Mouse (Mus musculus): ENCODE results near the gene Eif4e1b.
A peak's percentile ranks its signal among the peaks of the same experiment; 100 is the strongest.

Gene Eif4e1b

GRCm38 (mm10) chr13:54783698-54784097 is at the start of gene Eif4e1b:
TSS of gene Eif4e1b (plus strand) at chr13:54783998.
- DNase-seq (ENCODE audit: low read depth, low spot score) = no peak
- Histone ChIP-seq H3K27me3 (ENCODE audit: control insufficient read depth, insufficient read depth, low read length, poor library complexity, severe bottlenecking) (no peaks in the 10 kb centered on the region), H3K36me3 (ENCODE audit: control insufficient read depth, insufficient read depth, low read length, poor library complexity, severe bottlenecking) (no peaks in the 10 kb centered on the region)

DNA sequence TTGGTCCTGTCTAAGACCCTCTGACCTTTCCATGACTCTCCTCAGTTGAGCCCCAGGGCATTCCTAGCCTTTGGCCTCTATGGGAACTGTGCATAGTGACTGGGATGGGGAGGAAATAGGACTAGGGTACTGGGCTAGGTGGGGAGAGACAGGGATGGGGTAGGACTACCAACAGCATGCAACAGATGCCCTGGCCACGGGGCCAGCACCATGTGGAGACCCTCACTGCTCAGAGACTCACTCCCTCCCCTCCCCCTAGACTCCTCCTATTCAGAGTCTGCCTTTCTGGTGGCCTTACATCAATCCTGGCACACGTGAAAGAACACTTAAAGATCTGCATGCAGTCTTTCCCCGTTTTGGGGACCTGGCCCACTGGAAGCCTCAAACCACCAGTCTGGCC is 46.9 kb upstream of the Eif4e1b start:
- no peak for DNase-seq (ENCODE audit: low read depth, low spot score)
- H3K27me3 ChIP-seq (ENCODE audit: control insufficient read depth, insufficient read depth, low read length, poor library complexity, severe bottlenecking) = no peaks in the 10 kb centered on the region
- H3K36me3 ChIP-seq (ENCODE audit: control insufficient read depth, insufficient read depth, low read length, poor library complexity, severe bottlenecking) = no peaks in the 10 kb centered on the region

DNA sequence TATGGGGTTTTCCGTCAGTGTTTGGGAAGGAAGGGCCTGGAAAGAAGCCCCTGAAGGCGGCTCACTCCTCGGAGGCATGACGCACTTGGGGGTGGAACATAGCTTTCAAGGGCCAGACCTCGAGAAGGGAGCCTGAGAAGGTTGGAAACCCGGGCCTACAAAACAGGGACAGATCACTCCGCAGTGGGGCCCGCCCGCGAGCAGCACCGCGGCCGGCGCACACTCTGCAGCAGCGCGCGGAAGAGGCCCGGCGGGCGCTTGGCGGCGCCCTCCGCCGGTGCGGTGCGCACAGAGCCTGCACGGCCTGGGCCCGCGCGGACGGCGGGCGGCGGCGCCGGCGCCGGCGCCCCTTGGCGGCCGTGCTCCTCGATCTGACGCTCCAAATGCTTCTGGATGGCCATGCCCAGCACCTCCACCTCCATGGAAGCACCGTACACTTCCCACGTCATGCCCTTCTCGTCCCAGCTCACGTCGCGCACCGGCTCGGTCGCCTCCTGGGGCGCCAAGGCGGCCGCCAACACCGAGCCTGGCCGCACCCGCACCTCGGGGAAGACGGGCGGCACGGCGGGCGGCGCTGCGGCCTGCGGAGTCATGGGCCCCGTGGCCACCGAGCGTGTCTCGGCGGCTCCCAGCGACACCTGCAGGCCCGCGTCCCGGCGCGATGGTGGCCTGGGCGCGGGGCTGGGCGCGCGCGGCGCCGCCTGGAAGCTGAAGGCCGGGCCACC is 46.1 kb upstream of the Eif4e1b start:
- H3K36me3 ChIP-seq (ENCODE audit: control insufficient read depth, insufficient read depth, low read length, poor library complexity, severe bottlenecking) = no peaks in the 10 kb centered on the region
- DNase-seq (ENCODE audit: low read depth, low spot score) = no peak

DNA sequence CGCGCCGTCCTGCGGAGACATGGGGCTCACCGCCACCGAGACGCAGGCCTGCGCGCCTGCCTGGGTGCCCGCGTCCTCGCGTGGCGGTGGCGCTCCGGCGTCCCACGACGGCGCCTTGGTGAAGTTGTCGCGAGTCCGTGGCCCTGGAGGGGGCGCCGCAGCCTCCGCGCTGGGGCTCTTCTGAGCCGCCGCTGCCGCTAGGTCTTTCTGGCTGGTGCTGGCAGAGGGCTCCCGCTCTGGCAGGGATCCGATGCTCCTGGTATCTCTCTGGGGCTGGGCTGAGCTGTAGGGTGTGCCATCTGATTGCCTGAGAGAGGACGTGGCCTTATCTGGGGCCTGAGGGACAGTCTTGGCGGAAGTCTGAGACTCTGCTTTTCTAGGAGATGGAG is 45.6 kb upstream of the Eif4e1b start:
- no peak for DNase-seq (ENCODE audit: low read depth, low spot score)
- Histone ChIP-seq H3K36me3 (ENCODE audit: control insufficient read depth, insufficient read depth, low read length, poor library complexity, severe bottlenecking) (no peaks in the 10 kb centered on the region), H3K27me3 (ENCODE audit: control insufficient read depth, insufficient read depth, low read length, poor library complexity, severe bottlenecking) (no peaks in the 10 kb centered on the region)

More for the DNA sequence above, 46.1 kb upstream of the Eif4e1b start:
- H3K27me3 ChIP-seq (ENCODE audit: control insufficient read depth, insufficient read depth, low read length, poor library complexity, severe bottlenecking) = no peaks in the 10 kb centered on the region

DNA sequence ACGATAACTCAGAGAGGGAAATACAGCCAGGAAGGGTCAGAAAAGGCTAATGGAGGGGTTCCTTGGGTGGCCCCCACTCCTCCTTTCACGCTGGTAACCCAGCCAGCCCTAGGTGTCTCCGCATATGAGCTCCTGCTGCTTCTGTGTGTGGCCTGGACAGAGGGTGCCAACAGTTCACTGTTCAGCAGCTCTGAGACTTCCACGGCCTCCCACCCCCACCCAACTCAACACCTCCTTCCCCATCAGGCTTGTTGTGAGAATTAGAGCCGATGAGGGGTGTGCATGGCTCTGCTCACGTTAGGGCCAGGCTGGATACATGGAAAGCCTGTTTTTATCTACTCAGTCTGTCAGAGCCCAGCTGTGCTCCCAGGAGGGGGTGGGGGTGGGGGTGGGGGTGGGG is 37.7 kb upstream of the Eif4e1b start:
- DNase-seq (ENCODE audit: low read depth, low spot score) = no peak
- no peaks in the 10 kb centered on the region; the same call in 1 of the 2 replicates for H3K27me3 ChIP-seq (ENCODE audit: control insufficient read depth, insufficient read depth, low read length, poor library complexity, severe bottlenecking)
- no peaks in the 10 kb centered on the region for H3K36me3 ChIP-seq (ENCODE audit: control insufficient read depth, insufficient read depth, low read length, poor library complexity, severe bottlenecking)

DNA sequence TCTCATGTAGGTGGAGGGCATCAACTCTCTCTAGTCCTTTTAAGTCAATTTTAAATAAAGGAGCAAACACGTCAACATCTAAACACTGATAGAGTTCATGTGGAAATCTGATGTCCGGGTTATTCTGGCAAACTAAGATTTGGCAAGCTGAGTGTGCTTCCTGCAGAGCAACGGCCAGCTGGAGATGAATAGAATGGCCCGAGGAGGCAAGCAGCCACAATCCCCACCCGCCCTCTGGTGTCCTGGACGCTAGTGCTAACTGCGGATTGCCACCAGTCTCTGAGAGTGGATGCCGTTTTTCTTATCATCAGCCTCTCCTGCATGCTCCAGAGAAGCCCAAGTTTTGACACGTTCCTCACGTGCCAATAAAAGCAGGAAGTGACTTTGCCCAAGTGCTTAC is 36.9 kb upstream of the Eif4e1b start:
- Histone ChIP-seq H3K27me3 (ENCODE audit: control insufficient read depth, insufficient read depth, low read length, poor library complexity, severe bottlenecking) (no peaks in the 10 kb centered on the region; the same call in 1 of the 2 replicates), H3K36me3 (ENCODE audit: control insufficient read depth, insufficient read depth, low read length, poor library complexity, severe bottlenecking) (no peaks in the 10 kb centered on the region)
- DNase-seq (ENCODE audit: low read depth, low spot score) = no peak

- no peak for DNase-seq (ENCODE audit: low read depth, low spot score)
- Histone ChIP-seq H3K36me3 (ENCODE audit: control insufficient read depth, insufficient read depth, low read length, poor library complexity, severe bottlenecking) (no peaks in the 10 kb centered on the region), H3K27me3 (ENCODE audit: control insufficient read depth, insufficient read depth, low read length, poor library complexity, severe bottlenecking) (no peaks in the 10 kb centered on the region; the same call in 1 of the 2 replicates)
Measured at GRCm38 (mm10) chr13:54748190-54748589, 35.6 kb upstream of the Eif4e1b start.

DNA sequence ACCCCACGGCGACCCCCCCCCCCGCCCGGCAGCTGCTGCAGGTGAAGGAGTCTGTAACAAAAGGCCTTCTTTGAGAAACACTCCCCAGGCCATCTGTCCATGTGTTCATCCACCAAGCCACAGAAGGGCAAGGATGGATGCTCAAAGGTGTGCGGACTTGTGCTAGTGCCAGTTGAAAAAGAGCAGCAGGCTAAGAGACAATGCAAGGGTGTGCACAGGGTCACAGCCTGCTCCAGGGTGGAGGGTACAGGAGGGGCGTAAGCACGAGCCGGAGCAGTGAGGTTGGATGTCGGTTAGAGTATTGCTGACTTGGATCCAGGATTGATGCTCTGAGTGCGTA is 35.1 kb upstream of the Eif4e1b start:
- no peak for DNase-seq (ENCODE audit: low read depth, low spot score)
- H3K36me3 ChIP-seq (ENCODE audit: control insufficient read depth, insufficient read depth, low read length, poor library complexity, severe bottlenecking) = no peaks in the 10 kb centered on the region
- no peaks in the 10 kb centered on the region; the same call in 1 of the 2 replicates for H3K27me3 ChIP-seq (ENCODE audit: control insufficient read depth, insufficient read depth, low read length, poor library complexity, severe bottlenecking)

GRCm38 (mm10) chr13:54749061-54749863 is 34.5 kb upstream of the Eif4e1b start:
- no peaks in the 10 kb centered on the region for H3K36me3 ChIP-seq (ENCODE audit: control insufficient read depth, insufficient read depth, low read length, poor library complexity, severe bottlenecking)
- no peaks in the 10 kb centered on the region; the same call in 1 of the 2 replicates for H3K27me3 ChIP-seq (ENCODE audit: control insufficient read depth, insufficient read depth, low read length, poor library complexity, severe bottlenecking)
- peak; percentile 11 for DNase-seq (ENCODE audit: low read depth, low spot score)

- Histone ChIP-seq H3K27me3 (ENCODE audit: control insufficient read depth, insufficient read depth, low read length, poor library complexity, severe bottlenecking) (no peaks in the 10 kb centered on the region; the same call in 1 of the 2 replicates), H3K36me3 (ENCODE audit: control insufficient read depth, insufficient read depth, low read length, poor library complexity, severe bottlenecking) (no peaks in the 10 kb centered on the region)
- no peak for DNase-seq (ENCODE audit: low read depth, low spot score)
Measured at GRCm38 (mm10) chr13:54749864-54750411, 33.9 kb upstream of the Eif4e1b start, which contains the start of gene Gprin1. TSS of gene Gprin1 (minus strand) at chr13:54749874.

GRCm38 (mm10) chr13:54750699-54751098 is 33.1 kb upstream of the Eif4e1b start:
- DNase-seq (ENCODE audit: low read depth, low spot score) = peak; percentile 34
- Histone ChIP-seq H3K36me3 (ENCODE audit: control insufficient read depth, insufficient read depth, low read length, poor library complexity, severe bottlenecking) (no peaks in the 10 kb centered on the region), H3K27me3 (ENCODE audit: control insufficient read depth, insufficient read depth, low read length, poor library complexity, severe bottlenecking) (no peaks in the 10 kb centered on the region; the same call in 1 of the 2 replicates)

DNA sequence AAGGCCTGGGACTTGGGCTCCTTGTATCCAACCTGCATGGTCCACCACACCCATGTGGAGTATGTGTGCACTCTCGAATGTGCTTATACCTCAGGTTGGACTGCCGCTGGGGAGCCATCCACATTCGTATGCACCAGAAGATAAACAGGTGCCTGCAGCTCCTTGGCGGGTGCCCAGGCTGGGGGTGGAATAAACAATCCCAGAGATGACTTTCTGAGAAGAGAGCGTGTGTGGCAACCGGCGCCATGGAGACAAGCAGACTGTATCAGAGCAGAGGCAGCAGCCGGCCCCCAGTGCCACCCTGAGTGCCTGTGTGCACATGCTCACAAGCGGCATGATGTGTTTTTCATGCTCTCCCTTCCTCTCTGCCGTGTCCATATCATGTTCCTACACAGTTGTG is 31.1 kb upstream of the Eif4e1b start:
- DNase-seq (ENCODE audit: low read depth, low spot score) = no peak
- no peaks in the 10 kb centered on the region; the same call in 1 of the 2 replicates for H3K27me3 ChIP-seq (ENCODE audit: control insufficient read depth, insufficient read depth, low read length, poor library complexity, severe bottlenecking)
- H3K36me3 ChIP-seq (ENCODE audit: control insufficient read depth, insufficient read depth, low read length, poor library complexity, severe bottlenecking) = no peaks in the 10 kb centered on the region

- Histone ChIP-seq H3K27me3 (ENCODE audit: control insufficient read depth, insufficient read depth, low read length, poor library complexity, severe bottlenecking) (no peaks in the 10 kb centered on the region), H3K36me3 (ENCODE audit: control insufficient read depth, insufficient read depth, low read length, poor library complexity, severe bottlenecking) (no peaks in the 10 kb centered on the region)
- no peak for DNase-seq (ENCODE audit: low read depth, low spot score)
Measured at GRCm38 (mm10) chr13:54753733-54754132, 30.1 kb upstream of the Eif4e1b start.

DNA sequence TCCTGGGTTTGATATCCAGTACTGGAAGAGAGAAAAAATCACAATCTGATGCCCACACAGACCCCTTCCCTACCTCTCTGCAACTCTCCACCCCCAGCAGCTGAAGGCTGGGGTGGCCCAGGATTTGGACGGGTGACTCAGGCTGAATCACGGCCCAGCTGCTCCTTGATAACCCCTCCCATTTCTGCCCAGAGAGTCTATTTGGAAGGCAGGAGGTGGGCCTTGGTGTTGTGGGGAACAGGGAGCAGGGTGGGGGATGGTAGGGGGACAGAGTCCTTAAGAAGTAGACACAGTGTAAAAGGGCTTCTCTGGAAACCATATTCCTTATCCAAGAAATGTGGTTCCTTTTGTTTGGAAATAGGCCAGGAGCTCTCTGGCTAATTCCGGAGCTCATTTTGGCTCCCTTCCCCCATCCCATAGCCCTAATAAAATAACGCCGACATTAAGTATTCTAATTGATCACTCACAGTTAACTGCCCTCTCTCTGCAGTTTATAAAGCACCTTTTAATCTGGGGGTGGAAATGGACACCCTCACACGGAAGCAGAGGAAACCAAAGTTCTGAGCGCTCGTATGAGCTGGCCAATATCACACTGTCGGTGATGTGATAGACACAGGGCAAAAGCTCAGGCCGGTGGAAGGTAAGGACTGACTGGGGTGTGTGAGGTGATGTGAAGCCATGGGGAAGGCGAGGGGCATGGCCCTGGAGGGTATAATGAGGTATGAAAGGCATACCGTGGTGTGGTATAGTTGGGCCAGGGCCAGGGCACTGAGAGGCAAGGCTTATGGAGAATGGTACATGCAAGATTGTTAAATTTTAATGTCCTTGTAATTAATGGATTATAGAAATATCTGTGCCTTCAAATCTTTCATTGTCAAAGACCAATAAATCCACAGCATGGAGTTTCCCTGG is 29.4 kb upstream of the Eif4e1b start:
- Histone ChIP-seq H3K36me3 (ENCODE audit: control insufficient read depth, insufficient read depth, low read length, poor library complexity, severe bottlenecking) (no peaks in the 10 kb centered on the region), H3K27me3 (ENCODE audit: control insufficient read depth, insufficient read depth, low read length, poor library complexity, severe bottlenecking) (no peaks in the 10 kb centered on the region)
- DNase-seq (ENCODE audit: low read depth, low spot score) = no peak

All from splenic B cell, adult 2 months (primary cell).